Mouse (Mus musculus): Measurements from ENCODE around the gene Ano1. TPM values are rescaled to one million over a fixed set of nuclear protein-coding genes. Genes with fewer than 3 reads are reported as not detected.

Gene Ano1
- total and polyA plus RNA-seq, 2 experiments = 0.97 to 2.4 TPM

GRCm38 (mm10) chr7:144577876-144578275 lies 173.9 kb downstream of the Ano1 start:
- Histone ChIP-seq H3K36me3 (ENCODE audit: control insufficient read depth, insufficient read depth, low read length) (peaks cover 5% of the 10 kb centered on the region; the same call in 1 of the 2 replicates), H3K4me1 (ENCODE audit: control insufficient read depth, insufficient read depth, low read length) (peaks cover 7% of the 10 kb centered on the region; the same call in 1 of the 2 replicates), H3K27me3 (ENCODE audit: control insufficient read depth, insufficient read depth, low read length) (no peaks in the 10 kb centered on the region), H3K27ac (replicated peaks; ENCODE audit: insufficient read depth, low read depth, low read length) (no peak overlapping the region), H3K4me3 (ENCODE audit: insufficient read depth, low read depth, low read length) (no peak overlapping the region), H3K9ac (ENCODE audit: low read depth, low read length) (no peak overlapping the region), H3K79me2 (ENCODE audit: control insufficient read depth, insufficient read depth, low read length) (no peaks in the 10 kb centered on the region)
- no peak for DNase-seq (ENCODE audit: extremely low read depth, low read depth, low spot score)
- TF ChIP-seq POLR2A (IDR thresholded peaks at IDR 0.05; ENCODE audit: extremely low read depth, insufficient read depth, low read length) = no peak
- no peak for TF ChIP-seq CTCF (IDR thresholded peaks at IDR 0.05; ENCODE audit: low read depth, low read length)
- WGBS = 84% methylated on average over 5 of the region's 5 CpGs

DNA sequence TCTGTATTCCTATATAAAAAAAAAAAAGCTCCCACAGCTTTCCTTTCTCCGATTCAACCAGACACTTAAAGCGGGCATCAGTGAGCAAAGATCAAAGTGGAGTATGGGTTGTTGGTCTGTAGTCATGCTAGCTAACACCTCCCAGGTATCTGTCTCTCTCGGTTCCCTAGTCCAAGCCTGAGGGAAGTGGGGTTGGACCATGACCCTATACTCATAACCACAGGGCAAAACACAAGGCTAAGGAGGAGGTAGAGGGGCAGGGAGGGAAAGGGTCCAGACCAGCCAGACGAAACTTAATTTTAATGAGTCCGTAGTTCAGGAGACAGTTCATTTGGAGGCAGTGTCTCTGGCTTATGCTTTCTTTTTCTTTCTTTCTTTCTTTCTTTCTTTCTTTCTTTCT lies 179.5 kb downstream of the Ano1 start:
- no peaks in the 10 kb centered on the region for H3K27me3 ChIP-seq (ENCODE audit: control insufficient read depth, insufficient read depth, low read length)
- no peak for TF ChIP-seq POLR2A (IDR thresholded peaks at IDR 0.05; ENCODE audit: extremely low read depth, insufficient read depth, low read length)
- no peak for TF ChIP-seq CTCF (IDR thresholded peaks at IDR 0.05; ENCODE audit: low read depth, low read length)

DNA sequence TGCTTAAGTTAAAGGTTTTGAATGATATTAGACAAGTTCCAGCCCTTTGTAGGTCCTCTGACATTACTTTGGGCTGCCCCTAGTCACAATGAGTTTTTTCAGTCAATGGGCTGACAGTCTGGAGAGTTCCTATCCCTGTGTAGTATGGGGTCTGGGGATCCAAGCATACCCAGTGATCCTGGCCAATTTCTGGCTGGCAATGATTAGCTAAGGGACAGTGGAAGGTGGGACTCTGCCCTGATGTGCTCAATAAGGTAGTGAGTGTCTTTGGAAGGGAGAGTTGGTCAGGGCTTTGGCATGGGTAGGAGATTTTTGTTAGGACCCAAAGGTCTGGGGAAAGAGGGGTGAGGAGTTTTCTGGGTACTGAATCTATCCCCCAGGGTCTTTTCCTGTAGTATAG lies 180.2 kb downstream of the Ano1 start:
- TF ChIP-seq CTCF (IDR thresholded peaks at IDR 0.05; ENCODE audit: low read depth, low read length) = no peak
- TF ChIP-seq POLR2A (IDR thresholded peaks at IDR 0.05; ENCODE audit: extremely low read depth, insufficient read depth, low read length) = no peak
- Histone ChIP-seq H3K36me3 (ENCODE audit: control insufficient read depth, insufficient read depth, low read length) (no peaks in the 10 kb centered on the region), H3K27ac (replicated peaks; ENCODE audit: insufficient read depth, low read depth, low read length) (no peak overlapping the region), H3K4me1 (ENCODE audit: control insufficient read depth, insufficient read depth, low read length) (no peaks in the 10 kb centered on the region), H3K79me2 (ENCODE audit: control insufficient read depth, insufficient read depth, low read length) (no peaks in the 10 kb centered on the region), H3K27me3 (ENCODE audit: control insufficient read depth, insufficient read depth, low read length) (no peaks in the 10 kb centered on the region), H3K4me3 (ENCODE audit: insufficient read depth, low read depth, low read length) (no peak overlapping the region), H3K9ac (ENCODE audit: low read depth, low read length) (no peak overlapping the region)
- no peak for DNase-seq (ENCODE audit: extremely low read depth, low read depth, low spot score)

More for the DNA sequence above, 179.5 kb downstream of the Ano1 start:
- DNase-seq (ENCODE audit: extremely low read depth, low read depth, low spot score) = no peak
- H3K9ac ChIP-seq (ENCODE audit: low read depth, low read length) = no peak overlapping the region
- WGBS = 87% methylated on average over 5 of the region's 5 CpGs
- H3K4me1 ChIP-seq (ENCODE audit: control insufficient read depth, insufficient read depth, low read length) = no peaks in the 10 kb centered on the region
- no peaks in the 10 kb centered on the region for H3K36me3 ChIP-seq (ENCODE audit: control insufficient read depth, insufficient read depth, low read length)
- H3K4me3 ChIP-seq (ENCODE audit: insufficient read depth, low read depth, low read length) = no peak overlapping the region
- no peak overlapping the region for H3K27ac ChIP-seq (replicated peaks; ENCODE audit: insufficient read depth, low read depth, low read length)
- no peaks in the 10 kb centered on the region for H3K79me2 ChIP-seq (ENCODE audit: control insufficient read depth, insufficient read depth, low read length)

DNA sequence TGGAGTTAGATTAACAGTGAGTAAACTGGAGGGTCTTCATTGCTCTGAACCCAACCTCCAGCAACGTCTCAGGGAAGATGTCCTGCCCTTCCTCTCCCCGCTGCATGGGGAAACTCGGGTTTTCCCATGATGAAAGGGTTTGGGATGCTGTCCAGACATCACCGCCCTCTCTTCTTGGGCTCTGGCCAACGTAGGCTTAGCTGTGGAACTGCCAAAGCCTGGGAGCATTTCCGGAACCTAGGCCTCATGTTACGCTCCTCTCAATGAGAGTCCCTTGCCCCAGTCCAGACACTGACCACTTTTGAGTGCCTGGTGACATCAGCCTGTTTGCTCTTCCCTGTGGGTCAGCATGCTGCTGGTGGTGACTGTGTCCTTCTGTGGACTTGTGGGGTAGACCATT lies 182.3 kb downstream of the Ano1 start:
- no peaks in the 10 kb centered on the region for H3K36me3 ChIP-seq (ENCODE audit: control insufficient read depth, insufficient read depth, low read length)
- H3K9ac ChIP-seq (ENCODE audit: low read depth, low read length) = no peak overlapping the region
- H3K27me3 ChIP-seq (ENCODE audit: control insufficient read depth, insufficient read depth, low read length) = no peaks in the 10 kb centered on the region
- H3K79me2 ChIP-seq (ENCODE audit: control insufficient read depth, insufficient read depth, low read length) = no peaks in the 10 kb centered on the region
- DNase-seq (ENCODE audit: extremely low read depth, low read depth, low spot score) = peak; percentile 12
- H3K4me1 ChIP-seq (ENCODE audit: control insufficient read depth, insufficient read depth, low read length) = no peaks in the 10 kb centered on the region
- 54% methylated on average over 7 of the region's 7 CpGs for WGBS
- TF ChIP-seq CTCF (IDR thresholded peaks at IDR 0.05; ENCODE audit: low read depth, low read length) (no peak), POLR2A (IDR thresholded peaks at IDR 0.05; ENCODE audit: extremely low read depth, insufficient read depth, low read length) (no peak)
- H3K4me3 ChIP-seq (ENCODE audit: insufficient read depth, low read depth, low read length) = no peak overlapping the region
- H3K27ac ChIP-seq (replicated peaks; ENCODE audit: insufficient read depth, low read depth, low read length) = no peak overlapping the region

GRCm38 (mm10) chr7:144568091-144568490 lies 183.7 kb downstream of the Ano1 start:
- no peak for DNase-seq (ENCODE audit: extremely low read depth, low read depth, low spot score)
- no peak overlapping the region for H3K9ac ChIP-seq (ENCODE audit: low read depth, low read length)
- H3K27me3 ChIP-seq (ENCODE audit: control insufficient read depth, insufficient read depth, low read length) = no peaks in the 10 kb centered on the region
- H3K36me3 ChIP-seq (ENCODE audit: control insufficient read depth, insufficient read depth, low read length) = no peaks in the 10 kb centered on the region
- TF ChIP-seq CTCF (IDR thresholded peaks at IDR 0.05; ENCODE audit: low read depth, low read length) (no peak), POLR2A (IDR thresholded peaks at IDR 0.05; ENCODE audit: extremely low read depth, insufficient read depth, low read length) (no peak)
- no peaks in the 10 kb centered on the region for H3K4me1 ChIP-seq (ENCODE audit: control insufficient read depth, insufficient read depth, low read length)
- H3K79me2 ChIP-seq (ENCODE audit: control insufficient read depth, insufficient read depth, low read length) = no peaks in the 10 kb centered on the region
- no peak overlapping the region for H3K4me3 ChIP-seq (ENCODE audit: insufficient read depth, low read depth, low read length)
- H3K27ac ChIP-seq (replicated peaks; ENCODE audit: insufficient read depth, low read depth, low read length) = no peak overlapping the region

DNA sequence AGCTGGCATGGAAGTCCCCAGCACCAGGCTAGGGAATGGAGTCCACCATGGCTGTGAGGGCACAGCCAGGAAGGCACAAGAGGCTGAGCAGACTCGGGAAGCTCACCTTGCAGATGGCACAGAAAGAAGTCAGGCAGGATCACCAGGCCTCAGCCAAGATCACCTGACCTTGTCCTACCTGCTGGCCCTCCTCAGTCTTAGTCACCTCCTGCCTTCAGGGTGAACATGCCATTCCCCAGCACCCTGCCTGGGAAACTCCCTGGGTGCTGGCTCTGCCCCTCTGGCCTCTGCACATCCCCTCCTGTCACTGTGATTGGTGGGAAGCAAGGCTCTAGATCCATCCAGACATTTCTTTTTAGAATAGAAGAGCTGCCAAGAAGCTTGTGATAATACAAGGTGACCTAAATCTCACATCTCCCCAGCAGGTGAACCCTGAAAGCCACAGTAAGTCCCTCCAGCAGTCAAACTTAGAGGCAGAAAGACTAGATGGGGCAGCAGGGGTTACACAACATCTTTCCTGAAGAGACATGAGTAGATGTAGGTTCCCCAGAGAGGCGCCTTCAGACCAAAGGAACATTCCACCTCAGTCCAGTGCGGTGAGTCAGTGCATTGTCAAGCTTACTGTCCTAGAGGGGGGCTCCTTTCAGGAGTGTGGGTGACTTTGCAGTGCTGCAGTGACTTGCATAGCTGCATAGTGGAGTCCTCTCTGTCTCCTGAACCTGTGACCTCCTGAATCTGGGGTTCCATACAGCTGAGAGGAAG lies 184.7 kb downstream of the Ano1 start:
- Histone ChIP-seq H3K27me3 (ENCODE audit: control insufficient read depth, insufficient read depth, low read length) (no peaks in the 10 kb centered on the region), H3K4me1 (ENCODE audit: control insufficient read depth, insufficient read depth, low read length) (no peaks in the 10 kb centered on the region), H3K36me3 (ENCODE audit: control insufficient read depth, insufficient read depth, low read length) (no peaks in the 10 kb centered on the region), H3K9ac (ENCODE audit: low read depth, low read length) (no peak overlapping the region), H3K79me2 (ENCODE audit: control insufficient read depth, insufficient read depth, low read length) (no peaks in the 10 kb centered on the region), H3K4me3 (ENCODE audit: insufficient read depth, low read depth, low read length) (no peak overlapping the region), H3K27ac (replicated peaks; ENCODE audit: insufficient read depth, low read depth, low read length) (no peak overlapping the region)
- TF ChIP-seq POLR2A (IDR thresholded peaks at IDR 0.05; ENCODE audit: extremely low read depth, insufficient read depth, low read length) (no peak), CTCF (IDR thresholded peaks at IDR 0.05; ENCODE audit: low read depth, low read length) (no peak)
- 86% methylated on average over 3 of the region's 3 CpGs for WGBS
- DNase-seq (ENCODE audit: extremely low read depth, low read depth, low spot score) = no peak

All from liver, adult 2 months (tissue).